Mouse (Mus musculus) left cerebral cortex, adult 11 months (tissue): ENCODE data around the gene Rabggtb.
A peak's percentile ranks its signal among the peaks of the same experiment; 100 is the strongest.

Source experiments
- DNase-seq: peaks from one replicate; pipeline ENCODE4 v3.0.0; 2022; ENCODE audit warnings: low spot score

Gene Rabggtb

DNA sequence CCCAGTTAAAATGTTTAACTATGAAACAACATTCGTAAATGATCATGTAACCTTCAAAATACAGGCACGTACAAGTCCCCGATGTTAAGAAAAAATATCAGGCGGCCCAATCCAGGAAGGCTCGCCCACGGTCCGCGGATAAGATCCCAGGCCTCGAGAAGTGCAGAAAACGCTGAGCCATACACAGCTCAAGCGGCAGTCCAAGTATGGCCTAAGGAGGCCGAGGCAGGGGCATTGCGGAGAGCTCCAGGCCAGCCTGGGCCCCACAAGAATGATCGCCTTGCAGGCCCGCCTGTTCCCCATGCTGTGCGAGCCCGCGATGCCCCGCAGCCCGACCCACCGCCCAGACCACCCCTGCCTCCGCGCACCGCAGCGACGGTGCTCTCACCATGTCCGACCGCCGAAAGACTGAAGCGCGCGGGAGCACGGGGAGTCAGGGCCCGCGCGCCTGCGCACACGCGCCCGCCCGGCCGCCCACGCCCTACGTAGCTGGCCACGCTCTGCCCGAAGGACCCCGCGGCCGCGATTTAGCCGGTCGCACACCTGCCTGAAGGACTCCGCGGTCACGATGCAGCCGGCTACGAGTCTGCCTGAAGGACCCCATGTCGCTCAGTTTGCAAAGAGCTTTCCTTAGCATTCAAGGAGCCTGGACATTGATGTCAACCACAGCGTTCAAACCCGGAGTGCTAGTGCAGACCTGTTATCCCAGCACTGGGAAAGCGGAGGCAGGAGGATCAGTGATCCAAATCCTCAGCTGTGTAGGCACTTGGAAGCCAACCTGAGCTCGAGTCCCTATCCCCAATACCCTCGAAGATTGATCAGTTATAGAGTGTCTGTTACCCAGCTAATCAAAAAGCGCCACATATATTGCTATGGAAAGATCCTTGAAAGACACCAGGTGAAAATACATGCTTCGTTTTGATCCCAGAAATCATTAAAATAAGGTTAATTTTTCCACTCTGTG, at the start of gene Rabggtb:
Gene Rabggtb, minus strand, starts transcription at position 464 of the 964 bp plus-strand sequence.
- peak; percentile 93 for DNase-seq

- DNase-seq: no peak
Observed at GRCm38 (mm10) chr3:153961632-153962389, 49.0 kb upstream of the Rabggtb start.

DNA sequence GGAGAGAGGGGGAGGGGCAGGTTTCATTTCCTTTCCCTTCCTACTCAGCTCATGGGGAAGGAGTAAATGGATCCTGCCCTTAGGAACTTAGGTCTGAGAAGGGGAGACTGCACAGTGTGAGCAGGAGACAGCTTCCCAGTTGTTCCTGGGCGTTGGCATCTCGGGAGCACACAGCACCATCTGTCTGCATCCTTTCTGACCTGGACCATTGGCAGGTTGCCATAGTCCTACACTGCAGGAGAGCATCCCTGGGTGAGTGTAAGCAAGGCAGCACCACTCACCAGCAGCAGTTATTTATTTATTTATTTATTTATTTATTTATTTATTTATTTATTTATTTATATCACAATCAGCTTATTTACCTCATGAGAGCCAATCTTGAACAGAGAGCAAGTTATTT, 48.1 kb upstream of the Rabggtb start:
- no peak for DNase-seq

- DNase-seq: no peak
Observed at GRCm38 (mm10) chr3:153959731-153960207, 47.0 kb upstream of the Rabggtb start.

DNA sequence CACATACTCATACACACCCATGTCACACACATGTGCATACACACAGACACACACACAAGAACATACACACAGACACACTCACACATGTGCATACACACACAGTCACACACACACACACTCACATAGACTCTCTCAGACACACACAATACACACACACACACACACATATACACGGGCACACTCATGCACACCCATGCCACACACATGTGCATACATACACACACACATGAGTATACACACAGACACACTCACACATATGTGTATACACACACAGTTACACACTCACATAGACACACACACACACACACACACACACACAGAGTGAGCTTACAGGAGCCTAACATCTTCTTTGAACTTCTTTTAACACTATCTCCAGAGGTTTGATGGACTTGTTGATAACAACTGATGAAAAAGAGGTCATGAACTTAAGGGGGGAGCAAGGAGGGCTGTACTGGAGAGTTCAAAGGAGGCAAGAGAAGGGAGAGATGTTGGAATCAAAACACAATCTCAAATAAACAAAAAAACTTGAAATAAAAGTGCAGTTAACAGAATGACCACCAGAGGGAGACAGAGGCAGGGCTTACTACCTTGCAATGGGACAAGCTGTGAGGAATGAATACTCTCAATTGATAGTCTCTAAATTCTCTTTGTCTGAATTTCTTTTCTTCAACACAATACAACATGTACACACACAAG, 46.4 kb upstream of the Rabggtb start:
- no peak for DNase-seq

GRCm38 (mm10) chr3:153957916-153958315, 45.1 kb upstream of the Rabggtb start:
- DNase-seq: no peak

GRCm38 (mm10) chr3:153948176-153948575, 35.4 kb upstream of the Rabggtb start:
- DNase-seq: no peak

GRCm38 (mm10) chr3:153947271-153947670, 34.5 kb upstream of the Rabggtb start:
- DNase-seq: no peak

- peak; percentile 93 for DNase-seq
Observed at GRCm38 (mm10) chr3:153944335-153944990, 31.7 kb upstream of the Rabggtb start, which contains the start of gene Acadm. Gene Acadm (minus strand): TSS chr3:153944632.

GRCm38 (mm10) chr3:153943901-153944334, 31.1 kb upstream of the Rabggtb start:
- DNase-seq: no peak

- no peak for DNase-seq
Observed at GRCm38 (mm10) chr3:153943003-153943640, 30.3 kb upstream of the Rabggtb start.

DNA sequence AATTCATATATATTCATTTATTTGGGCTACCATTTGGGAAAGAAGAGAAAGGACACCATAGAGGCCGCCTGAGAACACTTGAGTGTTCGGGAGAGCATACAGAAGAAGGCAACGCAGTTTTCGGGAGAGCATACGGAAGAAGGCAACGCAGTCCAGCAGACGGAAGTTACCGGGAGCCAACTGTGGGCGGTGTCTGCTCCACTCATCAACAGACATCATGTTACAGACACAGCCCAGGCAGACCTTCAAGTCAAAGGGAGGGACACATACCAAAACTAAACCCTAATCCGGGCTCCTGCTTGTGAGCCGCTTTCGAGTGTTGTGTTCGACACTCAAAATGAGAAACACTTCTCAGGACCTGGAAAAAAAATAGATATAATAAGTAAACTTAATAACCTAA, 28.8 kb upstream of the Rabggtb start:
- no peak for DNase-seq

DNA sequence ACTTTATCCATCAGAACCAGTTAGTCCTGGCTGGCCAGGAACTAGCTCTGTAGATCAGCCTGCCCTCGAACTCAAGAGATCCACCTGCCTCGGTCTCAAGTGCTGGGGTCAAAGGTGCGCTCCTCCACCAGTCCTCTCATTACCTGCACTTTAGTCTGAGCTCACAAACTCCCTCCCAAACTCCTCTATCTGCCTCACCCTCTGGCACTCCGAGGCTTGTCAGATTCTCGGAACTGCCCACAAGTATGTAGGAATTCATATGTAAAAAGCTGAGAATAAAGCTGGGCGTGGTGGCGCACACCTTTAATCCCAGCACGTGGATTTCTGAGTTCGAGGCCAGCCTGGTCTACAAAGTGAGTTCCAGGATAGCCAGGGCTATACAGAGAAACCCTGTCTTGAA, 27.7 kb upstream of the Rabggtb start:
- no peak for DNase-seq

- no peak for DNase-seq
Observed at GRCm38 (mm10) chr3:153940021-153940420, 27.2 kb upstream of the Rabggtb start.

GRCm38 (mm10) chr3:153937116-153937810, 24.5 kb upstream of the Rabggtb start:
- DNase-seq: no peak

DNA sequence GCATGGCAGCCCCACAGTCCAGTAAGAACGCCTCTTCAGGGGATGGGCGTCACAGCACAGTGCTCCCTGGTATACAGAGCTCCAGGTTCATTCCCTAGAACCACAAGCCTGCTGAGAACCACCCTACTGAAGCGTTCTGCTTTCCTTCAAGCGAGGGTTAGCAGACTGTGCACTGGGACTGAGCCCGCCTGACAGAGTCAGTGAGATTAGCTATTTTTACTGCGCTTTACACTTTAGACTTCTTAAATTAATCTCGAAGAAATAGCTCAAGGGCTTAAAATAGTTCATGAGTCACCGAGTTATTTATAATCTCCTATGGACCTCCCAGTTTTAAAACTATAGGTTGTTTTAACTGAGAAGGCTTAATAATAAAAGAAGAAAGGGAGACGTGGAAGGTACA, 23.1 kb upstream of the Rabggtb start:
- no peak for DNase-seq

DNA sequence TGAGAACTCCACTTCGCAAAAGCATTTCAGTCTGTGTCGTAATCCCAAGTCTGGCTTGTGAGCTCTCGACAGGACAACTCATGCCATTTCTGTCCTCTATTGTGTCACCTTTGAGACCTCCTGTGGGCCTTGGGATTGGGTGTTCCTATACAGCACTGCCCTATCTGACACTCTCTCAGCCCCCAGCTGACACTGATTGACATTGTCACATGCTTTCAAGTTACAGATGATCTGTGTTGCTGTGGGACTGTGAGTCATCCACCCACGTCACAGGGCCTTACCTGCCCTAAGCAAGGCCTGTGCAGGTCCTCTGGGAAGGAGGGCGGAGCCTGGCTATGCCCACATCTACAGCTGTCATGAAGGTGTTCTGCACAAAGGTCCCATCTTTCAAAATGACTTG, 19.7 kb upstream of the Rabggtb start:
- DNase-seq: no peak

- DNase-seq: no peak
Observed at GRCm38 (mm10) chr3:153929526-153929925, 16.7 kb upstream of the Rabggtb start.

DNA sequence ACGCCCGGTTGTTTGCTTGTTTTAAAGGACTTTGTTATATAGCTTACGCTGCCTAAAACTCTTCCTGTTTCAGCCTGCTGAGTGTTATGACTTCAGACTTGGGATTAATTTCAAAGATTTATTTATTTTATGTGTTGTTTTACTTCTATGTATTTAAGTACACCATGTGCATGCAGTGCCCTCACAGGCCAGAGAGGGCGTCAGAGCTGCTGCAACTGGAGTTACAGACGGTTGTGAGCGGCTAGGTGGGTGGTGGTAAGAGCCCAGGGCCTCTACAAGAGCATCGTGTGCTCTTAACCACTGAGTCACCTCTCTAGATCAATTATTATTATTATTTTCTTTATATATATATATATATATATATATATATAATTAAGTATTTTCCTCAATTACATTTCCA, 13.5 kb upstream of the Rabggtb start:
- DNase-seq: no peak

DNA sequence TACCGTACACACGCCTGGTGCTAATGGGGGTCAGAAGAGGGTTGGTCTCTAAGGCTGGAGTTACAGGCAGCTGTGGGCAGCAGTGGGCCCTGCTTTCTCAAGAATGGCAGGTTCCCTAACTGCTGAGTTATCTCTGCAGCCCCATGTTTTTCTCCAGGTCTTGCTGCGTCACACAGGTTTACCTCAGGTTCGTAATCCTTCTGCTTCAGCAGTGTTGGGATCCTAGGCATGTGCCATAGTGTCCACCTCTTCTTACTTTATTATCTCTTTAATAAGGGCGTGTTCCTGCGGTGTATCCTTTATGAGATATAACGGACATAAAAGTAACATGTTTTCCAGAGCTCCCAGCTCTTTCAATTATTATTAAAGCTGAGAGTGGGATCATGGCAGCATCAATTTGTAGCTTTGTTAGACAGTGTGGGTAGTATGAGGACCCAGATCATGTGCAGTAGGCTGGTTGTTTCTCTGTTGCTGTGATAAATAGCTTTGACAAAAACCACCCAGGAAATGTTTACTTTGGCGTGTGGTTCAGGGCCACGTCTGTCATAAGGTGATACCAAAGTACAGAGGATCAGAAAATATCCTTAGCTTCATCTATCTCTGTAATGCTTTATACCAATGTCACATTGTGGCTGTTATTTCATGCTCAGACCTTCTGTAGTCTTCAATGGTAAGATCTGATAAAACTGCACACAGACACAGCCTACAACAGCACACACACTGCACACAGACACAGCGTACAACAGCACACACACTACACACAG, 8.5 kb upstream of the Rabggtb start:
- DNase-seq: no peak
